Mouse (Mus musculus): ENCODE data around the gene Ankrd33.

Ankrd33 gene

DNA sequence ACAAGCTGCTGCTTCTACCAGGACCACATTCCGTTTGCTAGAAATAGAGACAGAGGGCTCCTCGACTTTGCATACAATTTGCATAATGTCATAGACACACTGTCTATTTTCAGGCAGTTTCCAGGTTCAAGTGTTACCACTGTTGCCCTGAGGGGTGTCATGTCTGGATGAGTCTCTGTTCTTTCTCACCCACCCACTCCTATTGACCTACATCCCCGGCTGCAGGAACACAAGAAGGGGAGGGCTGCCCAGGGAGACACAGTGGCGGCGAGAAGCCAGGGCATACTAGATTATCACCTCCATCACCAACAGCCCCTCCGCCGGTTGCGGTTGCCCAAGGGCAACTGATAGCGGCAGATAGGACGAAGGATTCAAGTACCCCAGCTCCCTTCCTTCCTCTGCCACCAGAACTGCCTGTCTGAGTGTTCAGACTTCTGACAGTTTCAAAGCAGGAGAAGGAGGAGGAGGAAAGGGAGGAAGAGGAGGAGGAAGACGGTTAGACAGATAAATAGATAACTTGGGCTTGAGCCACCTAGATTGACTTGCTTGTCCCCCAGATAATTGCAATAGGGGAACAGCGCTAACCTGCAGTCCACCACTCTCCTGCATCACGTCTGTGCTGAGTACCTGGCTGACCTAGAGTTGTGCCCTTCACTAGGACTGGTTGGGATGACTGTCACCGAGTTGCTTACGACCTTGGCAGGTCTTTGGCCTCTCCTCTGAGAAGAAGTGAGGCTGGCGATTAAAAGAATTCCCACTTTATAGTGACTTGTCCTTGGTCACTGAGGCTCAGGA is 31.8 kb downstream of the Ankrd33 start:
- DNase-seq (ENCODE audit: low spot score): no peak

DNA sequence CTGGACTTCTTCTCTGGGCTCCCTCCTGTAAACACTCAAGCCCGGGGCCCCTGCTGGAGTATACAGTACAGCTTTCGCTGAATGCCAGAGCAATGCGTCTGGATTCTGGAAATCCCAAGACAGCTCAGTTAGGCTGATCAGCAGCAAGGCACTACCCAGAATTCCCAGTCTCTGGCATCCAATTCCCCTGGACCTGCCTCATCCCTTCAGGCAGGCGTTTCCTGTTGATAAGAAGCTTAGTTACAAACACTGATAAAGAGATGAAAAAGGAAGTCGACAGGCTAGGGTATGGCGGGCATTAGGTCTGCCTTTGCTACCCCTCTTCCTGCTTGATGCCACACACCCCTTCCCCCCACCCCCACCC is 32.3 kb downstream of the Ankrd33 start:
- no peak for DNase-seq (ENCODE audit: low spot score)

DNA sequence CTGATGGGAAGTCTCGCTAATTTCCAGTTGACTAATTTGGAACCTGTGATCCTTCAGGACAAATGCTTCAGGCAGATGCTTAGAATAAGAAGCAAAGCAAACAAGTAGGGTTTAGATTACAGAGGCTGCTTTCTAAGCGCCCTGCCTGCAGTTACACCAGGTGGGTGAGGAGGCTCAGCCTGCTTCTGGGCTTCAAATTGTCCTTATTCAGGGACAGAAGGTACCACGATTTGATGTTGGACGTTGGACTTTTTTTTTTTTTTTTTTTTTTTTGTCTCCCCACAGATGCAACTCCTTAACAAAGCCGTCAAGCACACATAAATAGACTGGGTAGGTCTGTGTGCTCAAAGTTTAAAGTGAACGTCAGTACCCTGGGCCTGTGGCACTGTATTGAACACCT is 33.0 kb downstream of the Ankrd33 start:
- DNase-seq (ENCODE audit: low spot score): no peak

DNA sequence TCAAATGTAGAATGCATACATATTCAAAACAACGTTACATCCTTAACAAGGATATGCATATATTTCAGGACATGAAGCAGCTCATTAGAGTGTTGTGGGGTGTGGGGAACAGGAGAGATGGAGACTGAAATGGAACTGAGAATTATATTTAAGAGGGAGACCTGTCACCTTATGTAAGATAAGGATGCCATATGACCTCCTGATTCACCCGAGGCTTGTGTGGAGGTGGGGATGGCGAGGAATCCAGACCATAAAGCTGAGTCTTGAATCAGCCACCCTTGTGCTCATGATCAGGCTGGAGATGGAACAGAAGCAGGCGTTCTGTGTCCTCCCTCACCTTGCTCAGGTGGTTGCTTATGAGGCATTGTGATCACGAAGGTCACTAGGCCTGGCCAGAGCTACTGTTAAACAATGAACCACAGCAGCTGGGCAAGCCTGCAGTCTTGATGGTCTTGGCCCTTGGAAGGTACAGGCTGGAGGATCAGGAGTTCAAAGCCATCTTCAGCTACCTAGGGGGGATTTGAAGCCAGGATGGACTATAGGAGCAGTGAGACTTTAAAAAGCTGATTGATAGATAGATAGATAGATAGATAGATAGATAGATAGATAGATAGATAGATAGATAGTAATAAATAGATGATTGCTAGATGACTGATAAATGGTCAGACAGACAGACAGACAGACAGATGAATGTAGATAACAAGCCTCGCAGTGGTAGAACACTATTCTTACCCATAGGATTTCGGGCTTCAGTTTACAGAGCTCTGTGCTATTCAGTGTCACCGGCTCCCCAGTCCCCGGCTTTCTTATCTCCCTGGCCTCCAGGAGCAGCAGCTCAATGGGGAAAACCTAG is 36.1 kb downstream of the Ankrd33 start:
- no peak for DNase-seq (ENCODE audit: low spot score)

DNA sequence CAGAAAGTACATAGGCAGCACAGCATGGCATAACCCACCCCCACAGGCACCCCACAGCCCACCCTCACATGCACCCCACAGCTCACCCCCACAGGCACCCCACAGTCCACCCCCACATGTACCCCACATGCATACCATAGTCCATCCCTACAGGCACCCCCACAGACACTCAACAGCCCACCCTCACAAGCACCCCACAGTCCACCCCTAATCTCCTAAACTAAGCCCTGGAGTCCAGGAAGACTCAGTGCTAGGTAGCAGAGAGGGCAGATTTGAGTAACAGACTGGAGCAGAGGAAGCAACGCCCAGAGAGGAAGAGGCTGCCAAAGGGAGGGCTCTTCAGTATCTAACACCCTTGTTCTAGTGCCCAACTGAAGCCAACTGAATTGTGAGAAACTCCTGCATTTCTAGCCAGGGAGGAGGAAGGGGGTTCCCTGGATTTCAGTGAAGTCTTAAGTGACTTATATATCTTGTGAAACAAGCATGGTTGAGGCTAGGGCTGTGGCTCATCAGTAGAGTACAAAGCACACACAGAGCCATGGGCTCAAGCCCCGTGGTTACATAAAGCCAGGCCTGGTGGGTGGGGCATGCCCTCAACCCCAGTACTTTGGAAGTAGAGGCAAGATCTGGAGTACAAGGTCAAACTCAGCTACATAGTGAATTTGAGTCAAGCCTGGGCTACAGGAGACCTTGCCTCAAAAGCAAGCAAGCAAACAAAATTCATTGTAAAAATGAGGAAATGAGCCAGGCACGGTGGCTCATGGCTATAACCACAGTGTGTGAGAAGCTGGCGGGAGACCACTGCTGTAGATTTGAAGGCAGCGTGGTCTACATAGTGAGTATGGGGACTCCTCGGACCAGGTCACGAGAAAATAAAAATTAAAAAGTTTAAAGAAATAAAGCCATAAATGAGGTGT is 39.4 kb downstream of the Ankrd33 start:
- no peak for DNase-seq (ENCODE audit: low spot score)

DNA sequence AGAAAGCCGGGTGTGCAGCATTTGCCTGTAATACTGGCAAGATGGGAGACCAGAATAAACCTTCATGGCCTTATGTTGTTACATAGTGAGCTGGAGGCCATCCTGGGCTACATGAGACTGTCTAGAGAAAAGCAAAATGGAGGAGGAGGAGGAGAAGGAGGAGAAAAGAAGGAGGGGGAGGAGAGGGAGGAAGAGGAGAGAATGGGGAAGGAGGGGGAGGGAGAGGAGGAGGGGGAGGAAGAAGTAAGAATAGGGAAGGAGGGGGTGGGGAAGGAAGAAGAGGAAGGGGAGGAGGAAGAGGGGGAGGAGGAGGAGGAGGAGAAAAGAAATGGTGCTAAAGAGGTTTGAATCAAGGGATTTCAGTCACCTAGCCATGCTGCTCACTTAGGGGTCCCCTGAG is 44.6 kb downstream of the Ankrd33 start:
- DNase-seq (ENCODE audit: low spot score): no peak

DNA sequence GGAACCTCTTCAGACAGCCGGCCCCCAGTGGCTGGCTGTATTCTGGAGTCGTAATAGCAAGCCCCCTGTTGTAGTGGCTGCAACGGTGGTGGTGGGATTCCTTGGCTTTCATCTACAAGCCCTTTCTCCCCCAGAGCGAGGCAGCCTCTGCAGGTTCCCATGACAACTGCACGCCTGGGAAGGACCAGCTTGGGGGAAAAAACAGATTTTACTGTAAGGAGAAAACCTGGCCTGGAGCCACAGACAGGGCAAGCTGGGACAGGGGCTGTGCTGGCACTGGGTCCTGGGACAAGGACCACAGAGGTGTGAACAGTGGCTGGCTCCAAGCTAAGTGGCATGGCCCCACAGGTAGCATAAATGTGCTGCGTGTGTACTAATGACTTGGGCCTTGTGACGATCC is 45.0 kb downstream of the Ankrd33 start:
- no peak for DNase-seq (ENCODE audit: low spot score)

DNA sequence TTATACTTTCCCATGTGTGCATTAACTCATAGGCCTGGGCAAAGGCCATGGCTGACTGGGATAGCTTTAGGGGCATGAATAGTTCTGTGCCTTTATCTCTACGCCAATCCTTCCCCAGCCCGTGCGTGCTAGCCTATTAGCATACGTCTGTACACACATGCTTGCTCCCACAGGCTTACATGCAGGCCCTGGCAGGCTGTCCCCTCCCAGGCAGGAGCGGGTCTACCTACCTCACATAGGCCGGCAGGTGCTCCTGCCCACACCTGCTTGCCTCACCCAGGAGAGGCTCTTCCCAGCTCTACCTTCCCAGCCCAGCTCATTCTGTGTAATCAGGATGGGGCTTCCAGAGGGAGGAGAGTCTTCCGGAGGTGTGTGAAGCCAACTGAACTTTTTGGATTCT is 46.0 kb downstream of the Ankrd33 start:
- no peak for DNase-seq (ENCODE audit: low spot score)

DNA sequence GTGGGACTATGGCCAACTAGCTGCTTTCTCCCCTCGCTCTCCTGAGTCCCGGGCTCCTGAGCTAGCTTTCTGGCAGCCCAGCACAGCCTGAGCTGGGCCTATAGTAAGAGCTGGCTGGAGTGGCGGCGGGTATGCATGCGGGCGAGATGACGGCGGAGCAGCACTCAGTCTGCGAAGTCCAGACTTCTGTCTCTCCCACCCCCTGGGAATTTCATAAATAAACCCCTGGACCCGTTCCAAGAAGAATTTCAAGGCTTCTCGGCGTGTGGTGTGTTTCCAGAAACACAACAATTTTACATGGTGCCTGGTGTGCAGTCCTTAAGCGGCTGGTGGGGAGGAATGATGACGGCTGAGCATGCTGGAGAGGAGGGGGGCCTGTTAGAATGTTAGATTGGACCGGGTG is 47.5 kb downstream of the Ankrd33 start:
- no peak for DNase-seq (ENCODE audit: low spot score)

DNA sequence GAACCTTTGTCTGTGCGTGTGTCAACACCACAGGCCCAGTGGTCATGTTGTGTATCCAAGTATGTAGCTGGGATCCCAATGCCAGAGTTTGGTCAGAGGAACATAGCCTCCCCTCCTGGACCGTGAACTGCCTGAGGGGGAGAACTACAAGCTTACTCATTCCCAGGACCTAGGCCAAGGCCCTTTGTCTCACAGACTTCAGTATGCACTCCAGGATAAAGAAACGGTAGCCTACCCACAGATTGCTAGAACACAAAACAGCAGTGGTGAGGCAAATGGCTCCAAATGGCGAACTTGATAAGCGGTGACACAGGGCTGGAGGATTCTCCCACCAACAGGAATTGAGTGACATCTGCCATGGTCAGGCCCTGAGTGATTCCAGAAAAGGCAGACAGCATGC is 48.3 kb downstream of the Ankrd33 start:
- no peak for DNase-seq (ENCODE audit: low spot score)

DNA sequence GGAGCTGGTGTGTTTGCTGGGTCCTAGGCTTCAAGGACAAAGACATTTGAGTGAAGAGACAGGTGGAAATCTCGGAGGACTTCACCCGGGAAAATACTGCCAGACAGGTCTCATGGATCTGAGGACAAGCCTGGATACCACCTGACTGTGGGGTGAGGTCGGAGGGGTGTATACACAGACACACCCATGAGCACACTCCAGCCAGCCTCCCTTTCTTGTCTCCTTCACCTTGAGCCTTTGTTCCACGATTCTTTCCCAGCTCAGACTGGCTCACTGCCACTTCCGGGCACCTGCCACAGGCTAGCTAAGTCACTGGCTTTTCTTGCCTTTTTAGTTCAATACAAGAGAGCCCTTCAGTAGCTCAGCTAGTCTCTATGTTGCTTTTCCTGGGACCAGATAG is 48.7 kb downstream of the Ankrd33 start:
- DNase-seq (ENCODE audit: low spot score): no peak

DNA sequence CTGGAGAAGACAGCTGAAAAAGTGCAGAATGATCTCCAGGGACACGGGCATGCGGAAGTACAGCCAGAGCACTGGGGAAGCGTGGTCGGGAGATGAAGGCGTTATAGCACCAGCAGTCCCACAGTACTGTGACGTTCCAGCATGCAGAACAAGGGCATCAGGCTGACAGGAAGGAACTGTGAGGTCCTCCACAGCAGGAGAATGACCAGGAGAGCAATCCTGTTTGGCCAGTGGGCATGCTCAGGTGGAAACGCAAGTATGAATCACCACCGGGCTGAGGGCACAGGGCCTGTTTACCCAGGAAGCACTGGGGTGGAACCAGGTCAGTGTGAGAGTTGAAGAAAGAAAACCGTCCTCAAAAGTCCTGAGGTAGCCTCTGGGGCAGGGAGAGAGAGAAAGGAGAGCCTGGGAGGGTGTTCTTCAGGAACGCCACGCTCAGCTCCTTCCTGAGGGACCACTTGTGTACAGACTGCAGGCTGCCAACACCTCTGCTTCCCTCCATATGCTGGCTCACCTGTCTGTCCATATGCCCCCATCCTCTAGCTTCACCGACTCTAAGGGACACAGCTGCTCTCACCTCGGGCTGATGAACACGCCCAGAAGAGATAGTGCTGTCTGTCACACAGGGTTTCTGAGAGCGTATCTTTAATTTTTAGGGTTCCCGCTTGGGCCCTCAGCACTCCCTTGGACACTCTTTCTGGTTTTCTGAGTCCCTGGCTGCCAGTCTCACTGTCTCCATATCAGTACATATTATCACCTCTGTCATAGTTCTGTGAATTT is 50.3 kb downstream of the Ankrd33 start:
- no peak for DNase-seq (ENCODE audit: low spot score)

DNA sequence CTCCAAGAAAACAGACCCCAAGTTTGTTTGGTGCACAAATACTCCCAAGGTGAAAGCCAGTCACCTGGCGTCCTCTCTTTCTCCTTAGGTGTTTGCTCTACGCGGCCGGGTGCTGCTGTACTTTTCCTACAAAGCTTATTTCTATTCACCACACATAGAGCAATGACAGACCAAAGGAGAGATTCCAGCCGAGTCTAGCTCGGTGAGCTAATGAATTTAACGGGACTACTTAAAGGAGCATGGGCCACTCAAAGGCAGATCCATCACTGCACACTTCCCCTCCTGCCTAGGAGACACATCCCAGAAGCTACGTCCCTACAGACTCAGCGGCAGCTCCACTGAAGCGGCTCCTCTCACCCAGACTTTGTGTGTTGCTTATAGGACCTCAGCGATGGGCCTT is 52.0 kb downstream of the Ankrd33 start:
- DNase-seq (ENCODE audit: low spot score): no peak
